Mouse (Mus musculus) neural tube, embryonic 14.5 days (tissue): ENCODE measurements around the gene Leng1. TPM values are rescaled to one million over a fixed set of nuclear protein-coding genes. Genes with fewer than 3 reads are reported as not detected.
"Not testable (repeated sequence)": the region's sequence is repeated elsewhere in the genome, so short reads cannot be mapped to it uniquely, and the experiment has no call there.

Source experiments
- ATAC-seq: fragments of 200-750 bp; cut with Nextera tagmentation; 2 replicates; pipeline ENCODE4 v1.8.0; 2017; ENCODE audit warnings: low read depth, mild to moderate bottlenecking, moderate TSS enrichment, moderate library complexity
- H3K27ac ChIP-seq: fragments of 300-500 bp; sonication (generic); 2 replicates; pipeline ENCODE4 v1.5.1; 2014; ENCODE audit warnings: low read depth, mild to moderate bottlenecking, control low read depth, low read length, moderate library complexity, mixed read lengths
- H3K27me3 ChIP-seq: fragments of 300-500 bp; sonication (generic); 2 replicates; pipeline ENCODE4 v1.6.1; 2014; ENCODE audit warnings: low read length; ENCODE audit not compliant: control insufficient read depth, insufficient read depth
- H3K36me3 ChIP-seq: fragments of 300-500 bp; sonication (generic); 2 replicates; pipeline ENCODE4 v1.6.1; 2014; ENCODE audit warnings: low read length, mixed read lengths; ENCODE audit not compliant: control insufficient read depth, insufficient read depth
- H3K4me1 ChIP-seq: fragments of 300-500 bp; sonication (generic); 2 replicates; pipeline ENCODE4 v1.6.1; 2014; ENCODE audit warnings: low read length; ENCODE audit not compliant: control insufficient read depth, insufficient read depth
- H3K4me2 ChIP-seq: fragments of 300-500 bp; sonication (generic); 2 replicates; pipeline ENCODE4 v1.6.1; 2014; ENCODE audit warnings: mild to moderate bottlenecking, low read depth, low read length, control low read depth
- H3K4me3 ChIP-seq: fragments of 300-500 bp; sonication (generic); 2 replicates; pipeline ENCODE4 v1.5.1; 2014; ENCODE audit warnings: low read depth, low read length, control low read depth, mixed read lengths
- H3K9ac ChIP-seq: fragments of 300-500 bp; sonication (generic); replicated peaks from 2 replicates; pipeline ENCODE4 v1.6.1; 2014; ENCODE audit warnings: low read depth, mild to moderate bottlenecking, control low read depth, low read length, mixed read lengths
- H3K9me3 ChIP-seq: fragments of 300-500 bp; sonication (generic); 2 replicates; pipeline ENCODE4 v1.6.1; 2016; ENCODE audit warnings: low read length; ENCODE audit not compliant: control insufficient read depth
- WGBS: fragments of 180-500 bp; shearing (Covaris S2); extraction: QIAGEN DNeasy Blood & Tissue Kit; methylation state at CpG from one replicate; pipeline ENCODE4 v1.1.7; 2014; 5-methylcytosine and 5-hydroxymethylcytosine counted together
- polyA plus RNA-seq: library from polyadenylated mRNA; unstranded; fragments of >200 nt; fragmentation: Nextera tagmentation; extraction: Ambion mirVana; gene quantifications from 2 replicates; pipeline ENCODE4 v1.2.1, GENCODE M21; 2014

Leng1 gene
- polyA plus RNA-seq, 1 experiment from 2014 or later, result 11.0 TPM

DNA sequence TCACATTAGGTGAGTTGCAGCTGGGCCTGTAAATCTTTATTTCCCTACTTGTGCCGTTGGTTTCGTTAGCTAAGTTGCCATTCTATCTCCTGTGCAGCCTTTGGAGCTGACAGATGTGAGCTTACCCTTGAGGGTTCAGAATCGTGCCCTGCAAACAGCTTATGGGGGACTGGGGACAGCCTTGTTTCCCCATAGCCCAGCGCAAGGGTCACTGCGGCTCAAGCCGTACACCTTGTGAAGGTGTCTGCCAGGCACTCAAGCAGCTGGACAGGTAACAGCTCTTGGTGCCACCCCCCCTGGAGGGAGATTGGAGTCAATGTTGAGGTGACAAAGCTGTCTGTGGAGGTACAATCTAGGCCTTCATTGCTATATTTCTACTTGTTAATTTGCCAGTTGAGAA is 40.3 kb upstream of the Leng1 start:
- 33% methylated on average over 6 of the region's 6 CpGs for WGBS
- no peak for ATAC-seq
- Histone ChIP-seq H3K9me3 (no peaks in the 10 kb centered on the region), H3K27ac (no peak overlapping the region), H3K4me1 (peaks cover 20% of the 10 kb centered on the region), H3K4me3 (peak overlapping the region; percentile 69), H3K36me3 (peaks cover 24% of the 10 kb centered on the region), H3K9ac (peak overlapping the region; percentile 75), H3K27me3 (no peaks in the 10 kb centered on the region), H3K4me2 (peak overlapping the region; percentile 96)

DNA sequence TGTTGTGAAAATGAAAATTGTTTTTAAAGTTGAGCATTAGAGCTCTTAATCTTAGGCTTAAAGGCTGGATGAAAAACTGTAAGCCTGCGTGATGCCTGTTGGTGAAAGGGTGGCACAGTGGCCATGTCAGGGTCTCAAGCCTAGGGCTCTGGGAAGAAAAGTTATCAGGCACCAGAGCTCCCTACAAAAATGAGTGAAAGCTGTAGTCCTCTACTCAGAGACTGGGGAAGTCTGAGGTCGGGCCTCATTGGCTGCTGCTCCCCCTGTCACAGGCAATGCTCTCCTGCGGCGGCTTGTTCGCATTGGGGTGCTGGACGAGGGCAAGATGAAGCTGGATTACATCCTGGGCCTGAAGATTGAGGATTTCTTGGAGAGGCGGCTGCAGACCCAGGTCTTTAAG is 39.8 kb upstream of the Leng1 start:
- H3K9me3 ChIP-seq, ATAC-seq, H3K27me3 ChIP-seq, H3K27ac ChIP-seq: not testable (repeated sequence)
- H3K9ac ChIP-seq, result peak overlapping the region; percentile 75
- H3K36me3 ChIP-seq, result peaks cover 24% of the 10 kb centered on the region
- H3K4me1 ChIP-seq, result peaks cover 20% of the 10 kb centered on the region
- peak overlapping the region; percentile 96 for H3K4me2 ChIP-seq
- H3K4me3 ChIP-seq, result peak overlapping the region; percentile 69
- WGBS, result 2% methylated on average over 6 of the region's 7 CpGs

DNA sequence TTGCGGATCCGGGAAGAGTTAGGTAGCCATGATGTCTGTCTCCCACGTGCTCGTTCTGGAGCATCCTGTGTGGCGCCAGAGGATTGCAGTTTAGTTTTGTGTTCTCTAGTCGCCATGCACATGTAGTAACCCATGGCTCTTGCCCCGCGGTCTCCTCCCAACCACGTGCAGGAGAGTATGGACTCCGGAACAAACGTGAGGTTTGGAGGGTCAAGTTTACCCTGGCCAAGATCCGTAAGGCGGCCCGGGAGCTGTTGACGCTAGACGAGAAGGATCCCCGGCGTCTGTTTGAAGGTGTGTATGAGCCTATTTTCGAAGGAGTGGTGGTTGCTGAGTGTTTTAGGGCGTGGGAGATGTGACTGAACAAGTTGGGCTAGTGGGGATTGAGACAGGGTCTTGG is 38.8 kb upstream of the Leng1 start:
- 1% methylated on average over 20 of the region's 20 CpGs for WGBS
- peaks cover 20% of the 10 kb centered on the region for H3K4me1 ChIP-seq
- H3K36me3 ChIP-seq, result peaks cover 29% of the 10 kb centered on the region
- H3K9me3 ChIP-seq, result no peaks in the 10 kb centered on the region
- ATAC-seq, result peak; percentile 65
- no peaks in the 10 kb centered on the region for H3K27me3 ChIP-seq
- peak overlapping the region; percentile 75 for H3K9ac ChIP-seq
- peak overlapping the region; percentile 93 for H3K27ac ChIP-seq
- peak overlapping the region; percentile 69 for H3K4me3 ChIP-seq
- peak overlapping the region; percentile 96 for H3K4me2 ChIP-seq

DNA sequence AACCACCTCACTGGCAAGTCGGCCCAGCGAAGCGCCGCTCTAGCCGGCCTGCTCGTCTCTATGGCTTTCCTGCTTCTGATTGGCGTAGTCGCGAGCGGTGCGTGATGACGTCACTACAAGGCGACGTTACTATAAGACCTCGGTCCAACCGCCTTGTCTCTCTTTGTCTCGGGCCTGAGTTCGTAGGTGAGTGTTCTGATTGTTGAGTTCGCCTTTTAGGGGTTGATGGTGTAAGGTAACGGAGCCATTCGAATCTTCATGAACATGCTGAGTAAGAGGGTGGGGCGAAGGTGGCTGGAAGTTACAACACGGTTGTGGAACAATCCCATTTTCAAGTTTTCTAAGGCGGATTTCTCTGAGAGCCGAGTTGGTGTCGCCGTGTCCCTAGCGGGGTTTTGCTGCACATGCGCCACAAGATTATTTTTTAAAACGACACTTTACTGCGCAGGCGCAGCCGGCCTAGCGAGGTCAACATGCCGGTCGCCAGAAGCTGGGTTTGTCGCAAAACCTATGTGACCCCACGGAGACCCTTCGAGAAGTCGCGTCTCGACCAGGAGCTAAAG is 38.3 kb upstream of the Leng1 start, which contains the start of gene Rps9:
Gene Rps9 (plus strand): TSS at position 115 of the 563 bp plus-strand sequence.
- Histone ChIP-seq H3K4me2 (peak within 1 kb of the TSS; percentile 96), H3K4me1 (peaks cover 20% of the 10 kb centered on the region), H3K36me3 (peaks cover 29% of the 10 kb centered on the region), H3K9ac (peak within 1 kb of the TSS; percentile 75), H3K9me3 (no peaks in the 10 kb centered on the region), H3K27ac (peak within 1 kb of the TSS; percentile 93), H3K4me3 (peak within 1 kb of the TSS; percentile 69), H3K27me3 (no peaks in the 10 kb centered on the region)
- ATAC-seq, result peak; percentile 96
- WGBS, result 1% methylated on average over 42 of the region's 42 CpGs

DNA sequence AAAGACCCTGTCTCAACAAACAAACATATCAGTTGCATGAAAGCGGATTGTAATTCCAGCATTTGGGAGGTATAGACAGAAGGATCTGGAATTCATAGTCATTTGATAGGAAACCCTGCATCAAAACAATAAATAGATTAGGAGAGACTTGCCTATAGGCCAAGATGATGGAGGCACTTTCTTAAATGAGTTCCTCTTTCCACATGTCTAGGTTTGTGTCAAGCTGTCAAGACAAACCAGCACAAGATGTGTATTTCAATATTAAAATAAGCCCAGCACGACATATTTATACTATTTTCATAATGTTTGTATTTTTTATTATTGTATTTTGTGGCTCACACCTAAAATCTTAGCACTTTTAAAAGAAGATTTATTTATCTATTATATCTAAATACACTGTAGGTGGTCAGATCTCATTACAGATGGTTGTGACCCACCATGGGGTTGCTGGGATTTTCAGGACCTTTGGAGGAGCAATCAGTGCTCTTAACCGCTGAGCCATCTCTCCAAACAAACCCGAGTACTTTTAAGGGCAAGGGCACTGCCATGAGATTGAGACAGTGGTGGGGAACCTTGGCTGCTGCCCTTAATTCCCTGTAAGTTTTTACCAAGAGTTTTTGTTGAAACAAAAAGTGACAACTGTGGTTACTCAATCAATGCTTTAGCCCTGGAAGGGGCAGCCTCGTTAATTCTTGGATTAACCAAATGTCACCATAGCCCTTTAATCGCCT is 37.7 kb upstream of the Leng1 start:
- Histone ChIP-seq H3K27me3 (no peaks in the 10 kb centered on the region), H3K9me3 (no peaks in the 10 kb centered on the region), H3K4me1 (peaks cover 20% of the 10 kb centered on the region), H3K4me2 (peak overlapping the region; percentile 96), H3K27ac (peak overlapping the region; percentile 93), H3K36me3 (peaks cover 27% of the 10 kb centered on the region), H3K4me3 (peak overlapping the region; percentile 69), H3K9ac (peak overlapping the region; percentile 75)
- WGBS, result 22% methylated on average over 6 of the region's 6 CpGs
- peak; percentile 49 for ATAC-seq

DNA sequence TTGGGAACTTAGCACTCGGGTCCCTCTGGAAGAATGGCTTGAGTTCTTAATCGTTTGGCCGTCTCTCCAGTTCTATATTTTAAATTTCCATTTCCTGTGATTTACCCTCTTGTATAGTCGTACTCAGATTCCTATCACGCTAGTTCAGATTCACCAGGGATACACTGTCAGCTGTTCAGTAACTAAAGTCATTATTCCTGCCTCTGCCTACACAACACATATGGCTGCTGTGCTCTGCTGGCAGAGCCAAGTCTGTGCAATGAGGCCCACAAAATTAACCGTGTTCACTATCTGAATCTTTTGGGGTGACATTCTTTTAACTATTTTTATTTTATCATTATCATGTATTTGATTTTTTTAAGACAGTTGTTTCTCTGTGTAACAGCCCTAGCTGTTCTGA is 32.8 kb upstream of the Leng1 start:
- peaks cover 13% of the 10 kb centered on the region for H3K36me3 ChIP-seq
- WGBS, result 91% methylated on average over 6 of the region's 6 CpGs
- no peak overlapping the region for H3K4me3 ChIP-seq
- H3K27ac ChIP-seq, result no peak overlapping the region
- peaks cover 5% of the 10 kb centered on the region; the same call in 1 of the 2 replicates for H3K4me1 ChIP-seq
- no peak overlapping the region for H3K4me2 ChIP-seq
- H3K9me3 ChIP-seq, result no peaks in the 10 kb centered on the region
- no peaks in the 10 kb centered on the region for H3K27me3 ChIP-seq
- ATAC-seq, result no peak
- no peak overlapping the region for H3K9ac ChIP-seq

DNA sequence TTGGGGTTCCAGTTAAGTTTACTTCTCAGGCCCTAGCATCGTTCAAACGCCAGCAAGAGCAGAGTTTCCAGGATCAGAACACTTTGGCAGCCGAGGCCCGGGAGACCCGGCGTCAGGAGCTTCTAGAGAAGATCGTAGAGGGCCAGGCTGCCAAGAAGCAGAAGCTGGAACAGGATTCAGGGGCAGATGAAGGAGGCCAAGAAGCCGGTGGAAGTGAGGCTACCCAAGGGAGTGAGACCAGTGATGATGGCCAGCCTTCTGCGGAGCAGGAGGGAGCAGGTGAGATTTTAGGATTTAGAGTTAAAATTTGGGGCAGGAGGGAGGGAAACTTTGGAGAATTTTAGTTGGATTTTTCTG is 29.3 kb upstream of the Leng1 start:
- not testable (repeated sequence) for H3K9me3 ChIP-seq, H3K36me3 ChIP-seq, H3K27me3 ChIP-seq, ATAC-seq
- Histone ChIP-seq H3K4me1 (peaks cover 16% of the 10 kb centered on the region; the same call in 1 of the 2 replicates), H3K4me2 (peak overlapping the region; percentile 78), H3K27ac (peak overlapping the region; percentile 85; the same call in 1 of the 2 replicates), H3K9ac (peak overlapping the region; percentile 76), H3K4me3 (peak overlapping the region; percentile 56)
- 4% methylated on average over 9 of the region's 9 CpGs for WGBS

DNA sequence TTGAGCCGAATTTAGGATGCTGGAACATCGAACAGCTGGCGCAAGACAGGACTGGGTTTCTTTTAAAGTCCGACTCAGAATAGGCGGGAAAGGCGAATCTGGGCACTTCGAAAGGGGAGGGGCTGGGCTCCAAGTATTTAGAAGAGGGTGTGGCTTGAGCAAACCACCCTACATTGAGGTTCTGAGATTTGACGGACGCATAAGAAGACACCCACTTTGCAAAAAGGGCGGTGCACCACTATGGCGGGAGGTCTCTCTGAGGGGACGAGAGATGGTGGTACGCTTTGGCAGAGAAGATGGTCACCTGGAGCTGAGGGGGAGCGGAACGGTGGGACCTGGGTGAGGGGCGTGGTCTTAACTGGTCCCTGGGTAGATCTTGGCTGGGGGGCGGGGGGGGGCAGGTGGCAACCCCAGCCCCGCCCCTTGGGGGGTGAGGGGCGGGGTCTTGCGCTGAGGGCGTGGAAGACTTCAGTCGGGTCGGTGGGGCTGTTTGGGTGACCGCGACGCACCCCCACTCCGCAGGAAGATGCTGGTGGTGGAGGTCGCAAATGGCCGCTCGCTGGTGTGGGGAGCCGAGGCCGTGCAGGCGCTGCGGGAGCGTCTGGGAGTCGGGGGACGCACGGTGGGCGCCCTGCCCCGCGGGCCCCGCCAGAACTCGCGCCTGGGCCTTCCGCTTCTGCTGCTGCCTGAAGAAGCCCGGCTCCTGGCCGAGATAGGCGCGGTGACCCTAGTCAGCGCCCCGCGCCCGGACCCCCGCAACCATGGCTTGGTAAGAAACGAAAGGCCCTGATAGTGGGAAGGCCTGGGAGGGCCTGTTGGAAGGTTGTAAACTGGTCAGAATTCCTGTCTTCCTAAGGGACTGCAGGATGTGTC is 28.7 kb upstream of the Leng1 start:
- no peaks in the 10 kb centered on the region for H3K9me3 ChIP-seq
- H3K27ac ChIP-seq, result peak overlapping the region; percentile 85
- no peaks in the 10 kb centered on the region for H3K27me3 ChIP-seq
- ATAC-seq, result peak; percentile 42
- H3K36me3 ChIP-seq, result 0 out of 2 replicates have a peak, but pooled peaks cover 4% of the 10 kb centered on the region
- H3K4me1 ChIP-seq, result peaks cover 16% of the 10 kb centered on the region; the same call in 1 of the 2 replicates
- H3K4me2 ChIP-seq, result peak overlapping the region; percentile 78
- H3K4me3 ChIP-seq, result peak overlapping the region; percentile 56
- under 1% methylated on average over 47 of the region's 55 CpGs for WGBS
- peak overlapping the region; percentile 76 for H3K9ac ChIP-seq
